In the genomic region with DNA sequence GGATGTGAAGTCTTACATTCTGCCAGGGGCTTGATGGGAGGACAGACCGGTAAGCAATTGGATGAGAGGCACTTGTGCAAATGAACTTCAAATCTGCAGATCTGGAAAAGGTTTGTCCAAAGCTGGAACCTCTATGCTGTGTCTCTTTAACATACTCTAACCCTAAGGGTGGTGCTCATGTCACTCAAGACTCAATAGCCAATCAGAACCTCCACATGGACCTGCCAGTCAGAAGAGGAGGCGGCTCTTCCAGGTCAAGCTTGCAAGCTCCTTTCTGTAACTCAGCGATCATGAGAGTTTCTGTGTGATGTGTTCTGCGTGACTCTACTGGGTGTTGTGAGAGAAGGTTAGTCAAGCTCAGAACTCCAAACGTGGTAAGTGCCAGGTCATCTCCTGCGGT, we compare ENCODE assay signal across 8 mouse cellular contexts. TPM values are rescaled to one million over a fixed set of nuclear protein-coding genes. Genes with fewer than 3 reads are reported as not detected.
DNase-seq lines count a peak whose midpoint lies in the region; ATAC-seq lines count a peak whose summit lies in the region.
"Not testable (repeated sequence)": the region's sequence is repeated elsewhere in the genome, so short reads cannot be mapped to it uniquely, and the experiment has no call there.

Gm14305 (plus strand) TSS at position 278 of the 400 bp plus-strand sequence.

- H3K4me3 ChIP-seq in limb, embryonic 11.5 days (ENCODE audit: low read depth, low read length), result peak within 1 kb of the TSS; percentile 36

- H3K4me2 ChIP-seq in limb, embryonic 11.5 days (ENCODE audit: low read depth, severe bottlenecking), result not testable (repeated sequence)

- not testable (repeated sequence) for H3K36me3 ChIP-seq in limb, embryonic 11.5 days (ENCODE audit: control insufficient read depth, insufficient read depth, low read length)

- H3K4me1 ChIP-seq in limb, embryonic 11.5 days (ENCODE audit: control insufficient read depth, insufficient read depth, low read length), result not testable (repeated sequence)

- 0% methylated on average over 2 of the region's 6 CpGs for WGBS in limb, embryonic 11.5 days

- H3K27ac ChIP-seq in limb, embryonic 11.5 days (replicated peaks; ENCODE audit: low read depth, low read length), result not testable (repeated sequence)

- H3K9ac ChIP-seq in limb, embryonic 11.5 days (ENCODE audit: low read length), result not testable (repeated sequence)

- peak; percentile 0 to 1 for DNase-seq in B cell, adult 2 months
- DNase-seq in cerebellum, adult 8-10 months, result peak; percentile 22
- peak; percentile 5 to 8 for DNase-seq in frontal cortex, postnatal 10 days (ENCODE audit: low spot score in 2 of 2)
- peak; percentile 5 for DNase-seq in kidney, postnatal 14 days
- not testable (repeated sequence) for DNase-seq in limb, embryonic 11.5 days (ENCODE audit: low spot score)
- DNase-seq in right cerebral cortex, postnatal 25 days, result peak; percentile 8

- not testable (repeated sequence) for H3K9me3 ChIP-seq in limb, embryonic 11.5 days (ENCODE audit: control insufficient read depth, low read length)

- not testable (repeated sequence) for ATAC-seq in hematopoietic stem cell, adult 5-6 weeks (replicated peaks in 1 of 2; ENCODE audit: insufficient read depth in 1 of 2, low FRiP score in 2 of 2, low TSS enrichment in 1 of 2, low read depth in 1 of 2, poor library complexity in 2 of 2, severe bottlenecking in 2 of 2); limb, embryonic 11.5 days (ENCODE audit: insufficient number of reproducible peaks, low FRiP score, low TSS enrichment, low read depth); megakaryocyte-erythroid progenitor cell, adult 5-6 weeks (replicated peaks; ENCODE audit: low FRiP score, low TSS enrichment, poor library complexity, severe bottlenecking)

- H3K27me3 ChIP-seq in limb, embryonic 11.5 days (ENCODE audit: control insufficient read depth, insufficient read depth, low read length), result not testable (repeated sequence)

RNA-seq across cellular contexts. Expression of gene Gm14305, which starts in this region (rescaled TPM):
- total RNA-seq in hematopoietic stem cell, adult 5-6 weeks (2017), result 16.3 and 24.4 TPM in 2 replicates
- 28.1 and 30.6 TPM in 2 replicates for polyA plus RNA-seq in limb, embryonic 11.5 days (2014; fragmentation: Nextera tagmentation; extraction: Ambion mirVana)
- total RNA-seq in megakaryocyte-erythroid progenitor cell, adult 5-6 weeks (2014; fragmentation: Nextera tagmentation), result 8.7 and 14.1 TPM in 2 replicates
- 15.5 and 29.3 TPM in 2 replicates for total RNA-seq in megakaryocyte-erythroid progenitor cell, adult 5-6 weeks (2017)
